Mouse (Mus musculus) retina, postnatal 7 days (tissue): ENCODE data around the gene Ddx43.
A peak's percentile ranks its signal among the peaks of the same experiment; 100 is the strongest.

Source experiments
- DNase-seq: peaks from one replicate; pipeline ENCODE4 v3.0.0-alpha.2; 2012; ENCODE audit warnings: low read depth, low spot score

Ddx43 gene

GRCm38 (mm10) chr9:78372827-78373504, 22.6 kb upstream of the Ddx43 start:
- no peak for DNase-seq

DNA sequence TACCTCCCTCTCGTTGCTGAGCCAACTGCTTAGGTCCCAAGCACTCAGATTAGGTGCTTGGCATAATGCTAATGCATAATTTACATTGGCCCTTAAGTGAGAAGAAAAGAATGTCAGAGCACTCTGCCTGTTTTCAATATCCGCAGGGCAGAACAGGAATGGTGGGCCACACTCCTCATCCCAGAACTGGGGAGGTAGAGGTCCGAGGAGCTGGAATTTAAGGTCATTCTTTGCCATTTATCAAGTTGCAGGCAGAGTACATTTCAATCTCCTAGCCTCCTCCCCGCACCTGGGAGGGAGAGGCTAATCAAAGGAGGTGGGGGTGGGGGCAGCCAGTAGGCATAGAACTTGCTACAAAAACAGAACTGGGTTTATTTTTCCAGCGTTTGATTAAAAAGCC, 21.2 kb upstream of the Ddx43 start:
- no peak for DNase-seq

DNA sequence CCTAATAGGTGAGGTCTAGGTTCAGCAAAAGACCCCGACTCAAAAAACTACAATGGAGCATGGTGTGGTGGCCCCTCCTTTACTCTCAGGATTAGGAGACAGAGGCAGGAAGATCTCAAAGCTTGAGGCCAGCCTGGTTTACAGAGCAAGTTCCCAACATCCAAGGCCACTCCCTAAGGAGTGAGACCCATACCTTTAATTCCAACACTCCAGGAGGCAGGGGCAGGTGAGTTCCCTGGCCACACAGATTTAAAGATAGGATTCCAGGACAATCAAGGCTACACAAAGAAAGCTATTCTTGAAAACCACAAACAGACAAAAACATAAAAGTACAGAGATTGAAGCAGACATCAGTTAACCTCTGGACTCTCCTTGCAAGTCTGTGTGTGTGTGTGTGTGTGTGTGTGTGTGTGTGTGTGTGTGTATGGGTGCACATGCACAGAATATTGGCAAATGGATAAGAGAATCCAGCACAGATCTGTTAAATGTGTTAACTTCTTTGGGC, 20.6 kb upstream of the Ddx43 start:
- no peak for DNase-seq

DNA sequence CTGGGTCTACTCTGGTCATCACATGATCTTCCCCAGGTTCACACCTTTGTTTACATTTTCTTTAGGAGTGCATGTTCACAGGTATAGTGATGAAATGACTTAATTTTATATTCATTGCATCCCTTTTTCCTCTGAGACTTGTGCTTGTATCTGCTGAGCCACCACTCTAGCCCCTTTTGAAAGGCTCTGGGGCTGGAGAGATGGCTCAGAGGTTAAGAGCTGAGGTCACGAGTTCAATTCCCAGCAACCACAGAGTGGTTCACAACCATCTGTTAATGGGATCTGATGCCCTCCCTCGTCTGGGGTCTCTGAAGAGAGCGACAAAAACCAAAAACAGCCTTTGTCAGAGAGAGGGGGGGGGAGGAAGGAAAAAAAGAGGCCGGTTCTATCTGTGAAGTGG, 20.1 kb upstream of the Ddx43 start:
- DNase-seq: no peak

DNA sequence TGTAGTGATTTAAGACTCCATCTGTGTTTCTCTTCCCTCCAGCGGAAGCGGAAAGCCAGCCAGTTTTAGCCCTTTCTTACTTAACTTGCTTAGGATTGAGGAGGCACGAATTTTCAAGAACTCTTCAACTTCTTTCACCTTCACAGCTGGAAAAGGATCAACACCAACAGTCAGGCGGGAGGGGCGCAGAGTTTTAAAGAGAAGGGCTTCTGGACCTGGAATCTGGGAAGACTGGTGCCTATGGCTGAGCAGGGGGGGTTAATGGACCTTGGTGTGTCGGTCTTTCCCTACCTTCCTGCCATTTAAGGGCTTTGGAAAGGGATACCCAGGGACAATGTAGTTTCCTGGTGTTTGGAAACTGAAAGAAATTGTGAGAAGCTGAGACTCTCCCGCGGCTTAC, 18.0 kb upstream of the Ddx43 start:
- DNase-seq: no peak

DNA sequence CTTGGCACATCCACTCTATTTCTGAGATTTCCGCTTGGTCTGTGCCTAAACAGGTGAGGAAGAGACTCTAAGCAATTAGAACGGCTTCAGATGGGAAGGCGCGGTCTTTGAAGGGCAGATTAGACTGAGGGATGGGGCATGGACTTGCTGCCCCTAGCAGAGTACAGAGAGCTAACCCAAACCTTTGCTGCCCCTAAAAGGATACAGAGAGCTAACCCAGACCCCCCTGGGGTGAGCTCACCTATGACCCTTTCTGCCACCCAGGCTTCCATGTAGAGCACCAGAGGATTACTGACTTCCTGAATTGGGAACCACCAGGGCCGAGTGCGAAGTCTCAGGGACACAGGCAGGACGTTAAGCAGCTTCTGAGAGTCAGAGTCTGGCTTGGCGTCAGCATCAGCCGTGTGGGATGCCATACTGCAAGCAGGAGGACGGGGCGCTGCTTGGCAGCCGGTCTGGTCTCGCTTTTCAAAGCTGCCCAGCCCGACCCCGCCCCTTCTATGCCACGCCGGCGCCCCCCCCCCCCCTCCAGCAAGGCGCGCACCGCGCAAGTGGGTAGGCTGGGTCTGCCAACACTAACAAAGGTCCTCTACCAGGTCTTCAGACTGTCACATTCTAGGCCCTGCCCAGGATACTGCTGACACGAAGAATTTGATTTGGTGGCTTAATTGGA, 17.3 kb upstream of the Ddx43 start, which contains the start of gene Ooep:
Ooep (minus strand) TSS at position 613 of the 673 bp plus-strand sequence.
- peak; percentile 37 for DNase-seq

- DNase-seq: no peak
Observed at GRCm38 (mm10) chr9:78385893-78386292, 9.7 kb upstream of the Ddx43 start.

DNA sequence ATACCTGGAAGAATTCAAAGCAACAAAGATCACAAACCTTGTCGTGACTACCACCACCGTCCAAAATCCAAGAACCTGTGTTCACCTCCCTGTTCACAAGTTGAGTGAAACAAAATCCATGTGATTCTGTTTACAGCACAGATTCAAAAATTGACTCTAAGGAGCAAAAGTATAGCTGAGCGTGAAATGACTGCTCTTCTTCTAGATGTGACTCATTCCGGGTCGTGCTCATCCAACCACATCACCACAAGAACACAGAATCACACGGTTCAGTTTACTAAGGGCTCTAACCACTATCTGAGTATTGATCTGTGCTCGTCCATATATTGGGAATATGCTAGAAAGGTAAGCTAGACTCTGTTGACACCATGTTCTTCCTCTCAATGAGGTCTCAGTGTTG, 8.6 kb upstream of the Ddx43 start:
- no peak for DNase-seq

DNA sequence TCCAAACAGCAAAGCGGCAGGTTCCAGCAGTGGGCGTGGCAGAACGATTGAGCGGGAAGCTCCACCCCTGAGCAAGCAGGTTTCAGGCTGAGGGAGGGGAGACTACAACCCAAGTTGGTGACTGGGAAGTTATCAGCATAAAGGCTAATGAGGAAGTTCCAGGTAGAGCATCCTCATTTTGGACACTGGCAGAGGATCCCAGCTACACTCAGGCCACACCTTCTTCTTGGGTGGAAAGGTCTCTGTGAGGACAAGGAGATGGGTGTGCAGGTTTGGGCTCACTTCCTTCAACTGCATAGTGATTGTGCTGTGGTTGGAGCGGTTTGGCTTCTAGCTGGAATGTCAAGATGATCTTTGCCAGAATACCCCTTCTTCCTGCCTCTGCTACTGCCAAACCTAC, 5.6 kb upstream of the Ddx43 start:
- no peak for DNase-seq

GRCm38 (mm10) chr9:78393741-78394140, 1.8 kb upstream of the Ddx43 start:
- no peak for DNase-seq

DNA sequence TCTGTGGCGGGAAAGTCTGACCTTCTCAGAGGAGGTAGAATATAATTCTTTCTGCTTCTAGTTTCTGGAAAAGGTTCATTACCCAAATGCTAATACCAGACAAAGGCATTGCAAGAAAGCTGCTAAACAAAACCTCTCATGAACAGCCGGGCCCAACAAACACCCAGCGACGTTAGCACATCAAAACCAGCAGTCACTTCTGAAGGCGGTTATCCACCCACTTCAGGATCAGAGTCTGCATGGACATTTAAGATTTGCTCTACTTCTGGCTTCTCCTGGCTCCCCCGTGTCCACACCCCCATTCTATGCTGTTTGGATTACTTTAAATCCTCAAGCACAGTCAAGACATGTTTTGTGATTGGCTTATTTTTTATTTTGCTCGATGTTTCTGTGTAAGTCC, 975 bp upstream of the Ddx43 start:
- no peak for DNase-seq

- DNase-seq: no peak
Observed at GRCm38 (mm10) chr9:78395244-78395629, 340 bp upstream of the Ddx43 start.

- DNase-seq: no peak
Observed at GRCm38 (mm10) chr9:78396517-78396916, 940 bp downstream of the Ddx43 start.

DNA sequence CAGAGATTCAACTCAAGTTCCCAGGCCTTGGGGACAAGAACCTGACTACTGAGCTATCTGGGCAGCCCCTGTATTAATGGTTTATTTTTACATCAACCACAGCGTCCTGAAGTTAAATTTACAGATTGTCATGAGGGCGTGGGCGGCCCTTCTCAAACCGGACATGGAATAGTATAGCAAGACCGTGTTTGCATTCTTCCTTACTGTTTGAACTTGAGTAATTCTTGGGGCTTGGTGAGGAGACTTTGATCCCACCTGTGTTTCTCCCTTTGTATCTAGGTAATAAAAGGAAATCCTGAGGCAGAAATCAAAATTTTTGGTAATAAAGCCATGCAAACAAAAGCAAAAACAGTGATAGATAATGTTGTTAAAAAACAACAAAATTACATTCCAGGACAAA, 5.0 kb downstream of the Ddx43 start:
- no peak for DNase-seq

- DNase-seq: no peak
Observed at GRCm38 (mm10) chr9:78401596-78401995, 6.0 kb downstream of the Ddx43 start.

DNA sequence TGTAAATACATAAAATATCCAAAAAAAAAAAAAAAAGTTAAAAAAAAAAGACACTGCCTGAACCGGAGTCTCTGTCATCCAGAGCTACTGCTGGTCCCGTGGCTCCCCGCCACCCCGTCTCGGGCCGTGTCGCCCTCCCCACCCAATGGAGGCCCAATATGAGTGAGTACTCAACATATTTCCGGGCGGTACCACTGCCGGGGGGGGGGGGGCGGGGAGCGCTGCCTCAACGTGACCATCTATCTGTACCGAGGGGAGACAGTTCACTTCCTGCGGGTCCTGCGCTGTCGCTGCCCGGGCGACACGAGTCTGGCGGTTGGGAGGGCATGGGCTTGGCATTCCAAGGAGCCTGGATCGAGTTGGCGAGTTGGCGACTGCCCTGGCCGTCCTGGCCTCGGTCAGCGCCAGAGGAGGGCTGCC, 31.8 kb downstream of the Ddx43 start:
- no peak for DNase-seq

DNA sequence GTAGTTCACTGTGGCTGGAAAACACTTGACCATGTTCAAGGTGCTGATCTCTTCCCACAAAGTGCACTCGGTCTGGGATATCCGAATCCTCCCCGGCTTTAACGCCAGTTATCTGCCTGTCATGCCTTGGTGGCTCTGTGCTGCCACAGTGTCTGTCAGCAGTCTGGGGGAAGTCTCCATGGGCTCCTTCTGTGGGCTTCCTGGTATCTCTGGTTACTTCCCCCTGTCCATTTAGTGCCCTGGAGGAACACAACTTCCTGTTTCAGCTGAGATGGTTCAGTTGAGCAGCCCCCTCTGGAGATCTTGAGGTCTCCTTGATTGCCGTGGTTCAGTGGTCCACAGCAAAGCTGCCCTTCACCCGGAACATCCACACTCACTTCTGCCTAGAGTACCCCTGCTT, 32.6 kb downstream of the Ddx43 start:
- DNase-seq: no peak

- no peak for DNase-seq
Observed at GRCm38 (mm10) chr9:78428870-78429432, 33.4 kb downstream of the Ddx43 start.

GRCm38 (mm10) chr9:78429551-78429950, 34.0 kb downstream of the Ddx43 start:
- DNase-seq: no peak

- DNase-seq: no peak
Observed at GRCm38 (mm10) chr9:78430486-78430885, 34.9 kb downstream of the Ddx43 start.

DNA sequence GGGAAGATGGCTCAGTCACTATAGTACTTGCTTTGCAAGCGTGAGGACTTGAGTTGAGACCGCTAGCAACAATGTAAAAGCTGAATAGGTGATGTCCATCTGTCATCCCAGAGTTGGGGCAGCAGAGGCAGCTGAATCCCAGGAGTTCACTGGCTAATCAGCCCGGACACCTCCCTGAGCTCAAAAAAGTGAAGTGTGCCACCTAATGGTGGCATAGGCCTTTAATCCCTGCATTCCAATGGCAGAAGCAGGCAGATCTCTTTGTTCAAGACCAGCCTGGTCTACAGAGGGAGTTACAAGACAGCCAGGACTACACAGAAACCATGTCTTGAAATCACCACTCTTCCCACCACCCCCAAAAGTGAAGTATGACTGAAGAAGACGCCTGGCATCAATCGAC, 36.9 kb downstream of the Ddx43 start:
- no peak for DNase-seq

- no peak for DNase-seq
Observed at GRCm38 (mm10) chr9:78439426-78439825, 43.8 kb downstream of the Ddx43 start.

GRCm38 (mm10) chr9:78442237-78442578, 46.6 kb downstream of the Ddx43 start:
- DNase-seq: no peak
